Mouse (Mus musculus) urinary bladder, postnatal 4 days (tissue): ENCODE measurements at regions not wholly inside any gene's neighbourhood (a gene's known extent, or its start where the extent isn't known, plus 50 kb on each side); places are given as distances from the start of the nearest gene placed in this dataset.
A peak's percentile ranks its signal among the peaks of the same experiment; 100 is the strongest.

ENCODE experiments used
- DNase-seq, 2 experiments: peaks; one replicate each; pipeline ENCODE4 v3.0.0; 2021 to 2022; ENCODE audit warnings: low spot score in 2 of 2

GRCm38 (mm10) chr5:26338191-26338590 is 80.7 kb downstream of the Gm7361 start:
- DNase-seq: no peak

GRCm38 (mm10) chr5:26339266-26339665 is 81.8 kb downstream of the Gm7361 start:
- DNase-seq: no peak

GRCm38 (mm10) chr5:26355156-26355555 is 97.7 kb downstream of the Gm7361 start:
- DNase-seq: no peak

- DNase-seq: no peak
Observed at GRCm38 (mm10) chr5:26359082-26359481, 101.6 kb downstream of the Gm7361 start.

- no peak for DNase-seq
Observed at GRCm38 (mm10) chr5:26374175-26374984, 116.9 kb downstream of the Gm7361 start.

GRCm38 (mm10) chr5:26407088-26407672 is 149.7 kb downstream of the Gm7361 start:
- DNase-seq: no peak

- no peak for DNase-seq
Observed at GRCm38 (mm10) chr5:26413185-26413584, 155.7 kb downstream of the Gm7361 start.

GRCm38 (mm10) chr5:26444331-26445200 is 187.1 kb downstream of the Gm7361 start:
- no peak for DNase-seq

- no peak for DNase-seq
Observed at GRCm38 (mm10) chr5:26451306-26451705, 193.8 kb downstream of the Gm7361 start.

GRCm38 (mm10) chr5:26457627-26458026 is 200.1 kb downstream of the Gm7361 start:
- DNase-seq: no peak

- DNase-seq: no peak
Observed at GRCm38 (mm10) chr5:26466666-26467065, 209.2 kb downstream of the Gm7361 start.

GRCm38 (mm10) chr5:26485726-26486125 is 228.2 kb downstream of the Gm7361 start:
- DNase-seq: peak in 1 of 2 experiments; percentile 23

- DNase-seq: peak in 1 of 2 experiments; percentile 44
Observed at GRCm38 (mm10) chr5:26494003-26494402, 236.5 kb downstream of the Gm7361 start.

GRCm38 (mm10) chr5:26497641-26498430 is 240.3 kb downstream of the Gm7361 start:
- DNase-seq: no peak

GRCm38 (mm10) chr5:26509525-26510168 is 252.2 kb downstream of the Gm7361 start:
- peak in 1 of 2 experiments; percentile 35 for DNase-seq

- DNase-seq: peak in 1 of 2 experiments; percentile 38
Observed at GRCm38 (mm10) chr5:26513039-26513955, 255.8 kb downstream of the Gm7361 start.

GRCm38 (mm10) chr5:26535556-26535955 is 278.1 kb downstream of the Gm7361 start:
- no peak for DNase-seq

- DNase-seq: no peak
Observed at GRCm38 (mm10) chr5:26563291-26563690, 253.7 kb upstream of the Dpp6 start.

GRCm38 (mm10) chr5:26564056-26564455 is 252.9 kb upstream of the Dpp6 start:
- no peak for DNase-seq

GRCm38 (mm10) chr5:26572691-26573191 is 244.3 kb upstream of the Dpp6 start:
- DNase-seq: no peak
